Mouse (Mus musculus) brain, embryonic 14.5 days (tissue): ENCODE data around the gene Tom1l1. TPM values are rescaled to one million over a fixed set of nuclear protein-coding genes. Genes with fewer than 3 reads are reported as not detected.

ENCODE experiments used
- DNase-seq: peaks from one replicate; pipeline ENCODE4 v3.0.0-alpha.2; 2011; ENCODE audit warnings: low read depth
- CTCF ChIP-seq: fragments of 200-500 bp; IDR thresholded peaks from 2 replicates; pipeline ENCODE4 v1.5.1; 2012; ENCODE audit warnings: inconsistent platforms, mild to moderate bottlenecking, moderate library complexity, borderline replicate concordance; ENCODE audit not compliant: insufficient read depth, insufficient read length; ENCODE audit errors: extremely low read depth
- POLR2A ChIP-seq: fragments of 200-500 bp; IDR thresholded peaks from 2 replicates; pipeline ENCODE4 v1.6.1; 2012; ENCODE audit warnings: mild to moderate bottlenecking, inconsistent platforms, borderline replicate concordance; ENCODE audit not compliant: poor library complexity, insufficient read depth, insufficient read length, severe bottlenecking; ENCODE audit errors: extremely low read depth
- polyA plus RNA-seq: library from polyadenylated mRNA; depleted of rRNA; stranded (reverse); fragments of >200 nt; gene quantifications from 2 replicates; pipeline ENCODE4 v1.2.3, GENCODE M21; 2012

Tom1l1 gene
- polyA plus RNA-seq, 1 experiment: 14.0 TPM

- TF ChIP-seq POLR2A: no peak
- no peak for TF ChIP-seq CTCF
Measured at GRCm38 (mm10) chr11:90664345-90664986, 23.7 kb downstream of the Tom1l1 start.

DNA sequence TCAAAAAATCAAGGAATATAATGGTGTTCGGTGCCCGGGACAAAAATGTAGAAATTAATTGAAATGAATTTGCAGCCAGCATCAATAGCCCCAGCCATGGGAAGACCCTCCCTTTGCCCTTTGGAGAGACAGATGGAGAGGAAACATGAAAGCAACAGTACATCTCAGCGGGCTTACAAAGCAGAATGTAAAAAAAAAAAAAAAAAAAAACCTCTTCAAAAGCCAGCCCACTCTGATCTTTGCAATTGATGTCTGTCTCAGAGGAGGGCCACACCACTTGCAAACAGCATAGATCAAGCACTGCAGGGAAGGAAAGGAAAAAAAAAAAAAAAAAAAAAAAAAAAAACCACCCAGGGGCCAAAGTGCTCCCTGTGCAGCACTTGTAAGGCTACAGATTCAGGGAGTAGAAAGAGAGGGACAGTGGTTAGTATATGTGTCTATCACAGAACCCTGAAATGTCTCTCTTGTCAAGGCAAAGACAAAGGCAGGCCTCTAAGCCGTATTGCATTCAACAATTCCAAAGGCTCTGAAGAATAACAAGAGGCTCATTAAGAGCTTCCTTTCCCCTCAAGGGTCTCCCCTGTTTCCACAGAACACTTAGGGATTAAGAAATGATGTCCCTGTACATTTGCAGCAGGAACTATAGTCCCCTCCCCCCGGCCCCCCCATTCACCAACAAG is 24.4 kb downstream of the Tom1l1 start:
- TF ChIP-seq POLR2A: no peak
- no peak for TF ChIP-seq CTCF
- DNase-seq: peak; percentile 81

More at GRCm38 (mm10) chr11:90664345-90664986, 23.7 kb downstream of the Tom1l1 start:
- DNase-seq: peak; percentile 53

DNA sequence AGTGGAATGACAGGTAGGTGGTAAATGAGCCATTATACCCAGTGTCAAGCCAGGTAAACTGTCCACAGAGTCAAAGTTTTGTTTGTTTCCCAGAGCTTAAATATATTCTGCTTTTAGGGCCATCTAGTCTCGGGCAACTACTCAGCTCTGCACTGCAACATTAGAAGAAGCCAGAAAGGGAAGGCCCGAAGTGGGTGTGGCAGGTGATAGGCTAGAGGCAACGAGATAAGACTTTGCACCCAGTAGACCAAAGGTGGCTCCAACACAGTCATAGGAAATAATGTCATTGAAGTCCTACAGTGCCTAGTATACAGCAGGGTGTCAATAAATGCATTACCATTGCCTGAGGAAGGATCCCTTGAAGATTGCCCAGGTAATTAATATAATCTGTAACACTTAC is 25.1 kb downstream of the Tom1l1 start:
- TF ChIP-seq CTCF: no peak
- TF ChIP-seq POLR2A: no peak

GRCm38 (mm10) chr11:90660662-90661061 is 27.5 kb downstream of the Tom1l1 start:
- DNase-seq: no peak
- TF ChIP-seq POLR2A: no peak
- TF ChIP-seq CTCF: no peak

More for the DNA sequence above, 25.1 kb downstream of the Tom1l1 start:
- no peak for DNase-seq

- no peak for DNase-seq
- no peak for TF ChIP-seq POLR2A
Measured at GRCm38 (mm10) chr11:90657527-90657926, 30.6 kb downstream of the Tom1l1 start.

DNA sequence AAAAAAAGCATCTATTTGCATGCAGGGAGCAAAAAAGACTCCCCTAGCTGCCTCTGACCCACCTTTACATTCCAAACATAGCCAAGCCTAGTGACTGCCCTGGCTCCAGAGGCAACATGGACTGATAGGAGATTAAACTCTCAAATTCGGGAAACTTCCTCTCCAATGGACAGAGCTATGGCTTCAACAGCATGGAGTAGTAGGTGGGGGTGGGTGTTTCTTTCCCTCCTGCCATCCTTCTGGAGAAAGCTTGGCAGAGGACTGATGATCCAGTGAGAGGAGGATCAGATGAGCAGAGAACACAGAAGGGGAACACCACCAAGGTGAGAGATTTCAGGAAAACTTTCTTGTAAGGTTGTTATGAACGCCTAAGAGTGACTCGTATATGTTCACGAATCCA is 35.6 kb downstream of the Tom1l1 start:
- DNase-seq: no peak
- TF ChIP-seq CTCF (no peak), POLR2A (no peak)

DNA sequence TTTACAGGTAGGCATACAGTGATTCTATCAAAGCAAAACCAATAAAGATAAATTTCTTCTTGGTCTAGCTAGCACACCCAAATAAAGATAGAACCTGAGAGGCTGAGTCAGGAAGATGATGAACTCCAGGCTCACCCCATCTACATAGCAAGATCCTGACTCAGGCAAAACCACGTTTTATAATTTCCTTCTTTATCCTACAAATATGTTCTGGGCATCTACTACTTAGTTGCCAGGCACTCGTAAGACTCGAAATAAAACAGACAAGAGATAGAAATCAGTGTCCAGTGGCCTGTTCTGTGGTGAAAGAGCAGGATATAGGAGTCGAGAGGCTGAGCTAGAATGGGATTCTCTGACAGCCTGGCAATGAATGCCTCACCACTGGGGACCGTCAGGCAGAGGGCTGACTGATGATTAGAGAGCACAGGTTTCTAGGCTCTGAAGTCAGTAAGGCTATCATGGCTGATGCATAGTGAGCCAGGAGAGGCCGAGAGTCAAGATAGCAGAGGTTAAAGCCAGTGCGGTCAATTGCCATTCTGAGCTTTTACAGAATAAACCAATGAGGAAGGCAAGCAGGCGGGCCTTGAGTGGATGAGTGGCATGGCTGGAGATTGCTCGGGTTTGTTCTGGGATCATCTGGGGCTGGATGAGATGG is 37.8 kb downstream of the Tom1l1 start:
- DNase-seq: no peak
- TF ChIP-seq CTCF (no peak), POLR2A (no peak)

GRCm38 (mm10) chr11:90649777-90650176 is 38.4 kb downstream of the Tom1l1 start:
- DNase-seq: peak; percentile 37
- TF ChIP-seq CTCF (no peak), POLR2A (no peak)

GRCm38 (mm10) chr11:90638312-90638830 is 49.8 kb downstream of the Tom1l1 start:
- TF ChIP-seq POLR2A (no peak), CTCF (no peak)
- peak; percentile 62 for DNase-seq

- TF ChIP-seq CTCF: peak; percentile 40
- TF ChIP-seq POLR2A: peak; percentile 83; the same call in 1 of the 2 replicates
Measured at GRCm38 (mm10) chr11:90637440-90638311, 50.5 kb downstream of the Tom1l1 start, which contains the start of the genes Stxbp4 and Cox11. Gene Stxbp4 (minus strand): TSS chr11:90638084. Gene Cox11 (plus strand): TSS chr11:90638173.

GRCm38 (mm10) chr11:90634661-90635060 is 53.5 kb downstream of the Tom1l1 start:
- DNase-seq: no peak
- TF ChIP-seq CTCF (no peak), POLR2A (no peak)

More at GRCm38 (mm10) chr11:90637440-90638311, 50.5 kb downstream of the Tom1l1 start, which contains the start of the genes Stxbp4 and Cox11:
- DNase-seq: peak; percentile 99
